ENCODE assay signal across 8 mouse cellular contexts in genomic region chr16:49951925-49952523, GRCm38 (mm10).
DNase-seq lines count a peak whose midpoint lies in the region; ATAC-seq lines count a peak whose summit lies in the region.

No protein-coding gene starts in this region.

- 64% methylated on average over 8 of the region's 8 CpGs for WGBS in heart, embryonic 15.5 days

- peaks cover 4% of the 10 kb centered on the region; the same call in 1 of the 2 replicates for H3K9me3 ChIP-seq in megakaryocyte, embryonic 14.5 days
- H3K9me3 ChIP-seq in heart, embryonic 15.5 days (replicated peaks): no peaks in the 10 kb centered on the region

- H3K27me3 ChIP-seq in megakaryocyte, embryonic 14.5 days (replicated peaks): no peaks in the 10 kb centered on the region
- H3K27me3 ChIP-seq in heart, embryonic 15.5 days: no peaks in the 10 kb centered on the region

- H3K4me3 ChIP-seq in megakaryocyte, embryonic 14.5 days (replicated peaks): peak overlapping the region; percentile 34
- no peak overlapping the region for H3K4me3 ChIP-seq in heart, embryonic 15.5 days

- ATAC-seq in megakaryocyte, adult 5-6 weeks (ENCODE audit: poor library complexity, severe bottlenecking): no peak
- peak; percentile 50 for ATAC-seq in heart, embryonic 15.5 days (replicated peaks; ENCODE audit: insufficient number of reproducible peaks, insufficient read depth, low FRiP score, low read depth)

- H3K4me1 ChIP-seq in megakaryocyte, embryonic 14.5 days: peaks cover 14% of the 10 kb centered on the region
- peaks cover 8% of the 10 kb centered on the region; the same call in 1 of the 2 replicates for H3K4me1 ChIP-seq in heart, embryonic 15.5 days (replicated peaks)

- DNase-seq in kidney, postnatal 4 days: peak; percentile 23 to 40
- peak; percentile 26 for DNase-seq in retina, embryonic 14.5 days (ENCODE audit: low spot score)
- DNase-seq in thymus, postnatal 14 days: no peak
- no peak for DNase-seq in layer of hippocampus, adult 9-10 months (ENCODE audit: low spot score)
- no peak for DNase-seq in gastrocnemius, postnatal 10 days

- H3K36me3 ChIP-seq in megakaryocyte, embryonic 14.5 days (replicated peaks; ENCODE audit: low read length): peaks cover 23% of the 10 kb centered on the region
- H3K36me3 ChIP-seq in heart, embryonic 15.5 days: no peaks in the 10 kb centered on the region

- peak overlapping the region; percentile 63 for H3K27ac ChIP-seq in heart, embryonic 15.5 days

- H3K4me2 ChIP-seq in heart, embryonic 15.5 days: no peak overlapping the region

- H3K9ac ChIP-seq in heart, embryonic 15.5 days: no peak overlapping the region

Comparison
In these comparisons a context has a peak if more than half of its experiments do, and no peak if none do; other contexts are left out.
1. DNase-seq: peak in kidney, postnatal 4 days (2 of 2) and retina, embryonic 14.5 days (single experiment); none in thymus, postnatal 14 days (single experiment), layer of hippocampus, adult 9-10 months (single experiment) and gastrocnemius, postnatal 10 days (single experiment).